14 mouse cellular contexts compared by ENCODE assay signal in genomic region chr19:7149158-7149685, GRCm38 (mm10). TPM values are rescaled to one million over a fixed set of nuclear protein-coding genes. Genes with fewer than 3 reads are reported as not detected.
DNase-seq lines count a peak whose midpoint lies in the region; ATAC-seq and TF ChIP-seq lines count a peak whose summit lies in the region.
"Had no signal": no experiment of that assay in that cellular context is flagged by ENCODE, and none has a peak within 500 bp of the region (broad histone marks: within the 10 kb centered on the region; RNA-seq: fewer than 3 reads in every experiment).

No protein-coding gene starts in this region.

- WGBS in lung, embryonic 16.5 days = 67% methylated on average over 7 of the region's 7 CpGs
- WGBS in olfactory bulb, adult 2 months = 55% methylated on average over 7 of the region's 7 CpGs

- peaks cover 3% of the 10 kb centered on the region; the same call in 1 of the 2 replicates for H3K4me1 ChIP-seq in lung, embryonic 16.5 days (replicated peaks; ENCODE audit: control insufficient read depth, insufficient read depth, low read length)
- H3K4me1 ChIP-seq in olfactory bulb, adult 2 months (ENCODE audit: control insufficient read depth, insufficient read depth, low read length) = peaks cover 75% of the 10 kb centered on the region

- no peak overlapping the region for H3K4me3 ChIP-seq in lung, embryonic 16.5 days (ENCODE audit: low read length)
- H3K4me3 ChIP-seq in olfactory bulb, adult 2 months (ENCODE audit: insufficient read depth, low read depth, low read length) = no peak overlapping the region
- H3K4me3 ChIP-seq: heart, embryonic 15.5 days; kidney, embryonic 15.5 days; limb, embryonic 15.5 days had no signal

- H3K9me3 ChIP-seq in lung, embryonic 16.5 days (ENCODE audit: control insufficient read depth, low read length) = no peaks in the 10 kb centered on the region
- H3K9me3 ChIP-seq: heart, embryonic 15.5 days; kidney, embryonic 15.5 days; limb, embryonic 15.5 days had no signal

- H3K36me3 ChIP-seq in lung, embryonic 16.5 days (ENCODE audit: control insufficient read depth, insufficient read depth, low read length) = no peaks in the 10 kb centered on the region
- H3K36me3 ChIP-seq: heart, embryonic 15.5 days; kidney, embryonic 15.5 days; limb, embryonic 15.5 days had no signal

- intact Hi-C loops in heart, postnatal 36 days (cut with DNase I) = no loop called here

- H3K27ac ChIP-seq in lung, embryonic 16.5 days (ENCODE audit: low read length) = no peak overlapping the region
- H3K27ac ChIP-seq in olfactory bulb, adult 2 months (ENCODE audit: insufficient read depth, low read depth, low read length) = 0 out of 2 replicates have a peak overlapping the region, but pooled peaks have one; percentile 9
- H3K27ac ChIP-seq: heart, embryonic 15.5 days; kidney, embryonic 15.5 days; limb, embryonic 15.5 days had no signal

- no peak for TF ChIP-seq POLR2A in olfactory bulb, adult 2 months (IDR thresholded peaks at IDR 0.05; ENCODE audit: insufficient read depth, low read depth, low read length)

- H3K4me2 ChIP-seq in lung, embryonic 16.5 days (ENCODE audit: low read depth, low read length) = no peak overlapping the region
- H3K4me2 ChIP-seq: heart, embryonic 15.5 days; kidney, embryonic 15.5 days; limb, embryonic 15.5 days had no signal

- ATAC-seq in lung, embryonic 16.5 days (ENCODE audit: low read depth) = 0 out of 2 replicates have a peak, but pooled peaks have one; percentile 8
- ATAC-seq in cerebellum, adult (ENCODE audit: insufficient number of reproducible peaks, low FRiP score, low TSS enrichment) = no peak

- H3K27me3 ChIP-seq in lung, embryonic 16.5 days (ENCODE audit: control insufficient read depth, insufficient read depth, low read depth, low read length) = peaks cover 10% of the 10 kb centered on the region; the same call in 1 of the 2 replicates

- no peak overlapping the region for H3K9ac ChIP-seq in lung, embryonic 16.5 days (ENCODE audit: low read length)
- H3K9ac ChIP-seq: heart, embryonic 15.5 days; kidney, embryonic 15.5 days; limb, embryonic 15.5 days had no signal

- peak; percentile 37 to 46 for DNase-seq in heart, adult 9 months (ENCODE audit: low spot score in 2 of 2)
- DNase-seq in heart, postnatal 36 days = no peak
- no peak for DNase-seq in lung, postnatal 10 days
- peak; percentile 25 for DNase-seq in thymus, postnatal 14 days
- no peak for DNase-seq in thymus, postnatal 10 days (ENCODE audit: low spot score in 2 of 2)
- DNase-seq: gastrocnemius, postnatal 14 days; lung, adult 2 months; thymus, adult 2 months had no signal

- no peak for TF ChIP-seq CTCF in olfactory bulb, adult 2 months (IDR thresholded peaks at IDR 0.05; ENCODE audit: insufficient read depth, low read depth, low read length)

RNA-seq across cellular contexts. Expression of gene Flrt1, which starts 43.7 kb away (rescaled TPM):
- total RNA-seq in heart, postnatal 36 days (2021) = under 1 TPM; 0.84 to 1.00 TPM
- 0.99 and 1.1 TPM in 2 replicates for polyA plus RNA-seq in lung, embryonic 16.5 days (2015; fragmentation: Nextera tagmentation; extraction: Ambion mirVana)
- not detected in 2 replicates for polyA plus RNA-seq in olfactory bulb, adult 2 months (2012; ENCODE audit: insufficient read depth, insufficient read length, low replicate concordance, missing spikeins)

RNA-seq across cellular contexts. Expression of gene Otub1, which starts 56.9 kb away (rescaled TPM):
- total RNA-seq in heart, postnatal 36 days (2021) = 10 to 100 TPM; 72.2 to 72.6 TPM
- polyA plus RNA-seq in lung, embryonic 16.5 days (2015; fragmentation: Nextera tagmentation; extraction: Ambion mirVana) = 176 and 187 TPM in 2 replicates
- not detected in 2 replicates for polyA plus RNA-seq in olfactory bulb, adult 2 months (2012; ENCODE audit: insufficient read depth, insufficient read length, low replicate concordance, missing spikeins)

Comparison
In these comparisons a context has a peak if more than half of its experiments do, and no peak if none do; other contexts are left out.
1. DNase-seq: peak in heart, adult 9 months (2 of 2) and thymus, postnatal 14 days (single experiment); none in heart, postnatal 36 days (0 of 2), lung, postnatal 10 days (single experiment) and thymus, postnatal 10 days (0 of 2).